Mouse (Mus musculus) MEL (cell line): ENCODE measurements around the gene Atg5.

Experiments
- CTCF ChIP-seq, 3 experiments: IDR thresholded peaks in 2 of 3; conservative IDR thresholded peaks in 1 of 3; 2 replicates each; pipeline ENCODE4 v1.5.1; 2011 to 2012; ENCODE audit warnings: low read length in 3 of 3, low read depth in 2 of 3, mild to moderate bottlenecking in 2 of 3, improper control_type of control experiment in 1 of 3, inconsistent platforms in 1 of 3, mixed read lengths in 1 of 3, moderate library complexity in 1 of 3; ENCODE audit not compliant: control insufficient read depth in 1 of 3, insufficient read depth in 1 of 3, poor library complexity in 1 of 3, severe bottlenecking in 1 of 3
- POLR2A ChIP-seq, 2 experiments: IDR thresholded peaks; 2 replicates each; pipeline ENCODE4 v1.6.1; 2011 to 2012; ENCODE audit warnings: low read length in 2 of 2, mild to moderate bottlenecking in 2 of 2, control low read depth in 1 of 2, improper control_type of control experiment in 1 of 2, low read depth in 1 of 2, moderate library complexity in 1 of 2; ENCODE audit not compliant: control insufficient read depth in 1 of 2, insufficient read depth in 1 of 2, poor library complexity in 1 of 2

GRCm38 (mm10) chr10:44303648-44304329, 35.6 kb downstream of the Atg5 start:
- TF ChIP-seq CTCF (IDR thresholded peaks at IDR 0.05 in 2 of 3, conservative IDR thresholded peaks at IDR 0.05 in 1 of 3; ENCODE audit: control insufficient read depth in 1 of 3, insufficient read depth in 1 of 3, low read depth in 2 of 3, low read length in 3 of 3, poor library complexity in 1 of 3, severe bottlenecking in 1 of 3) (no peak), POLR2A (IDR thresholded peaks at IDR 0.05; ENCODE audit: control insufficient read depth in 1 of 2, insufficient read depth in 1 of 2, low read depth in 1 of 2, low read length in 2 of 2, poor library complexity in 1 of 2) (no peak)
